Comparison of ENCODE assay signal across 8 mouse cellular contexts in the genomic region with DNA sequence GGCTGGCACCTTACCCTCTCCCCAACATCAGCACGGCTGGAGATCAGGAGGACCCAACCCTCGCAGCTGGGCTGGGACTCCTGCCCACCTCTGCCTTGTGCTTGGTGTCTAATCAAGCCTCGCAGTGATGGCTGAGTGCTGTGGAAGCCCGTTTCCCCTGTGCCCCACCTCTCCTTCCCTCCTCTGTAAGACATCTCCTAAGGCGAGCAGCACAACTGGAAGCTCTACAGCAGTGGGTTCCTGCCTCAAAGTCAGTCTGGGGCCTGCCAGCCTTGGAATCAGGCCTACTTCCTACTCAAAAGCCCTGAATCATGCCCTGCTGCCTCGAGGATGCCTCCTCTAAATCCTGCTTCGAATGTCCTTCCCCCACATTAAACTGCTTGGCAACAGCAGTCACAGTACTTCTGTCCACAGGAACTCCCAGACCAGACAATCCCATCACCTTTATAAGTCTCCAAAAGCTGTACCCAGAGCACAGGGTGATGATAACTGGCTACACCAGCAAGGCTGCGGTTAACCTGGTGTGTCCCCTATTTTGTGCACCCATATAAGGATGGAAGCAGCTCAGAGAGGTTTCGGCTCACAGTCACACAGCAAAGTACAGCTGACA. TPM values are rescaled to one million over a fixed set of nuclear protein-coding genes. Genes with fewer than 3 reads are reported as not detected.
DNase-seq lines count a peak whose midpoint lies in the region; ATAC-seq lines count a peak whose summit lies in the region.

No protein-coding gene starts in this region.

- H3K27me3 ChIP-seq in hindbrain, embryonic 12.5 days, result peaks cover 3% of the 10 kb centered on the region; the same call in 1 of the 2 replicates
- H3K27me3 ChIP-seq in hindbrain, embryonic 16.5 days (replicated peaks; ENCODE audit: control insufficient read depth, insufficient read depth, low read length), result no peaks in the 10 kb centered on the region
- no peaks in the 10 kb centered on the region for H3K27me3 ChIP-seq in hindbrain, embryonic 15.5 days
- no peaks in the 10 kb centered on the region for H3K27me3 ChIP-seq in midbrain, embryonic 16.5 days (ENCODE audit: control insufficient read depth, insufficient read depth, low read depth, low read length)

- no peaks in the 10 kb centered on the region for H3K36me3 ChIP-seq in hindbrain, embryonic 12.5 days
- H3K36me3 ChIP-seq in hindbrain, embryonic 16.5 days (ENCODE audit: control insufficient read depth, insufficient read depth, low read length), result no peaks in the 10 kb centered on the region
- no peaks in the 10 kb centered on the region for H3K36me3 ChIP-seq in hindbrain, embryonic 15.5 days
- no peaks in the 10 kb centered on the region for H3K36me3 ChIP-seq in midbrain, embryonic 16.5 days (ENCODE audit: control insufficient read depth, insufficient read depth, low read length)

- no peaks in the 10 kb centered on the region for H3K9me3 ChIP-seq in hindbrain, embryonic 12.5 days (replicated peaks)
- H3K9me3 ChIP-seq in hindbrain, embryonic 16.5 days (ENCODE audit: control insufficient read depth, low read length), result no peaks in the 10 kb centered on the region
- no peaks in the 10 kb centered on the region for H3K9me3 ChIP-seq in hindbrain, embryonic 15.5 days
- H3K9me3 ChIP-seq in midbrain, embryonic 16.5 days (replicated peaks; ENCODE audit: control insufficient read depth, low read length, poor library complexity, severe bottlenecking), result no peaks in the 10 kb centered on the region

- peak overlapping the region; percentile 91 for H3K4me2 ChIP-seq in hindbrain, embryonic 12.5 days (replicated peaks)
- H3K4me2 ChIP-seq in hindbrain, embryonic 16.5 days (ENCODE audit: low read length), result no peak overlapping the region
- H3K4me2 ChIP-seq in hindbrain, embryonic 15.5 days, result peak overlapping the region; percentile 81
- peak overlapping the region; percentile 91 for H3K4me2 ChIP-seq in midbrain, embryonic 16.5 days (ENCODE audit: low read length)

- intact Hi-C loops in left cerebral cortex, postnatal 25 days (cut with DNase I), result no loop called here

- no peak for ATAC-seq in hindbrain, embryonic 12.5 days (ENCODE audit: low FRiP score)
- no peak for ATAC-seq in hindbrain, embryonic 16.5 days
- ATAC-seq in hindbrain, embryonic 15.5 days (ENCODE audit: low FRiP score, low read depth), result no peak
- no peak for ATAC-seq in midbrain, embryonic 16.5 days

- WGBS in hindbrain, embryonic 12.5 days, result 87% methylated on average over 9 of the region's 9 CpGs
- 85% methylated on average over 9 of the region's 9 CpGs for WGBS in hindbrain, embryonic 16.5 days
- WGBS in hindbrain, embryonic 15.5 days, result 85% methylated on average over 9 of the region's 9 CpGs
- WGBS in midbrain, embryonic 16.5 days, result 84% methylated on average over 9 of the region's 9 CpGs

- no peak overlapping the region for H3K27ac ChIP-seq in hindbrain, embryonic 12.5 days
- no peak overlapping the region for H3K27ac ChIP-seq in hindbrain, embryonic 16.5 days (ENCODE audit: low read depth, low read length)
- H3K27ac ChIP-seq in hindbrain, embryonic 15.5 days (replicated peaks), result no peak overlapping the region
- H3K27ac ChIP-seq in midbrain, embryonic 16.5 days (ENCODE audit: low read length), result no peak overlapping the region

- H3K4me3 ChIP-seq in hindbrain, embryonic 12.5 days, result 0 out of 2 replicates have a peak overlapping the region, but pooled peaks have one; percentile 75
- no peak overlapping the region for H3K4me3 ChIP-seq in hindbrain, embryonic 16.5 days (ENCODE audit: low read length)
- H3K4me3 ChIP-seq in hindbrain, embryonic 15.5 days, result peak overlapping the region; percentile 63; the same call in 1 of the 2 replicates
- H3K4me3 ChIP-seq in midbrain, embryonic 16.5 days (ENCODE audit: low read depth, low read length), result peak overlapping the region; percentile 81

- peaks cover 8% of the 10 kb centered on the region for H3K4me1 ChIP-seq in hindbrain, embryonic 12.5 days
- H3K4me1 ChIP-seq in hindbrain, embryonic 16.5 days (ENCODE audit: control insufficient read depth, insufficient read depth, low read depth, low read length), result peaks cover 9% of the 10 kb centered on the region
- H3K4me1 ChIP-seq in hindbrain, embryonic 15.5 days (replicated peaks), result peaks cover 24% of the 10 kb centered on the region
- peaks cover 16% of the 10 kb centered on the region for H3K4me1 ChIP-seq in midbrain, embryonic 16.5 days (ENCODE audit: control insufficient read depth, insufficient read depth, low read length)

- DNase-seq in NIH3T3 (ENCODE audit: low read depth), result peak; percentile 47
- no peak for DNase-seq in embryo, embryonic 10 days (ENCODE audit: low spot score)
- DNase-seq in left cerebral cortex, postnatal 25 days (ENCODE audit: low spot score in 2 of 2), result no peak
- DNase-seq in thymus, postnatal 14 days, result no peak

- H3K9ac ChIP-seq in hindbrain, embryonic 12.5 days, result peak overlapping the region; percentile 87; the same call in 1 of the 2 replicates
- no peak overlapping the region for H3K9ac ChIP-seq in hindbrain, embryonic 16.5 days (ENCODE audit: low read depth, low read length)
- H3K9ac ChIP-seq in hindbrain, embryonic 15.5 days, result no peak overlapping the region
- H3K9ac ChIP-seq in midbrain, embryonic 16.5 days (ENCODE audit: low read depth, low read length), result no peak overlapping the region

RNA-seq across cellular contexts. Expression of a gene that starts 1.2 kb away (rescaled TPM):
- polyA plus RNA-seq in hindbrain, embryonic 12.5 days (2016; fragmentation: Nextera tagmentation; extraction: Ambion mirVana), result 18.7 and 18.9 TPM in 2 replicates
- 22.6 and 25.5 TPM in 2 replicates for polyA plus RNA-seq in hindbrain, embryonic 16.5 days (2015; fragmentation: Nextera tagmentation; extraction: Ambion mirVana)
- 25.8 and 26.5 TPM in 2 replicates for polyA plus RNA-seq in hindbrain, embryonic 15.5 days (2015; fragmentation: Nextera tagmentation; extraction: Ambion mirVana)
- 24.5 and 28.8 TPM in 2 replicates for polyA plus RNA-seq in midbrain, embryonic 16.5 days (2015; fragmentation: Nextera tagmentation; extraction: Ambion mirVana)
- total RNA-seq in left cerebral cortex, postnatal 25 days (2021), result 1 to 10 TPM; 7.0 to 7.3 TPM

RNA-seq across cellular contexts. Expression of a gene that starts 1.2 kb away (rescaled TPM):
- polyA plus RNA-seq in hindbrain, embryonic 12.5 days (2016; fragmentation: Nextera tagmentation; extraction: Ambion mirVana), result 3.2 and 4.2 TPM in 2 replicates
- polyA plus RNA-seq in hindbrain, embryonic 16.5 days (2015; fragmentation: Nextera tagmentation; extraction: Ambion mirVana), result 3.5 and 4.3 TPM in 2 replicates
- polyA plus RNA-seq in hindbrain, embryonic 15.5 days (2015; fragmentation: Nextera tagmentation; extraction: Ambion mirVana), result 5.1 and 5.5 TPM in 2 replicates
- polyA plus RNA-seq in midbrain, embryonic 16.5 days (2015; fragmentation: Nextera tagmentation; extraction: Ambion mirVana), result 6.4 and 6.6 TPM in 2 replicates
- 1 to 10 TPM; 1.1 to 1.6 TPM for total RNA-seq in left cerebral cortex, postnatal 25 days (2021)

RNA-seq across cellular contexts. Expression of a gene that starts 3.9 kb away (rescaled TPM):
- polyA plus RNA-seq in hindbrain, embryonic 12.5 days (2016; fragmentation: Nextera tagmentation; extraction: Ambion mirVana), result 4.4 and 5.8 TPM in 2 replicates
- polyA plus RNA-seq in hindbrain, embryonic 16.5 days (2015; fragmentation: Nextera tagmentation; extraction: Ambion mirVana), result 4.9 and 6.6 TPM in 2 replicates
- 5.9 and 6.4 TPM in 2 replicates for polyA plus RNA-seq in hindbrain, embryonic 15.5 days (2015; fragmentation: Nextera tagmentation; extraction: Ambion mirVana)
- 8.1 and 9.2 TPM in 2 replicates for polyA plus RNA-seq in midbrain, embryonic 16.5 days (2015; fragmentation: Nextera tagmentation; extraction: Ambion mirVana)
- 1 to 10 TPM; 4.4 to 5.1 TPM for total RNA-seq in left cerebral cortex, postnatal 25 days (2021)

RNA-seq across cellular contexts. Expression of a gene that starts 6.7 kb away (rescaled TPM):
- 0.35 and 0.47 TPM in 2 replicates for polyA plus RNA-seq in hindbrain, embryonic 12.5 days (2016; fragmentation: Nextera tagmentation; extraction: Ambion mirVana)
- polyA plus RNA-seq in hindbrain, embryonic 16.5 days (2015; fragmentation: Nextera tagmentation; extraction: Ambion mirVana), result 0.67 and 0.89 TPM in 2 replicates
- 0.31 and 0.40 TPM in 2 replicates for polyA plus RNA-seq in hindbrain, embryonic 15.5 days (2015; fragmentation: Nextera tagmentation; extraction: Ambion mirVana)
- polyA plus RNA-seq in midbrain, embryonic 16.5 days (2015; fragmentation: Nextera tagmentation; extraction: Ambion mirVana), result not detected in 2 replicates
- not detected for total RNA-seq in left cerebral cortex, postnatal 25 days (2021)

RNA-seq across cellular contexts. Expression of a gene that starts 12.9 kb away (rescaled TPM):
- polyA plus RNA-seq in hindbrain, embryonic 12.5 days (2016; fragmentation: Nextera tagmentation; extraction: Ambion mirVana), result 2.4 and 2.6 TPM in 2 replicates
- 2.9 and 3.1 TPM in 2 replicates for polyA plus RNA-seq in hindbrain, embryonic 16.5 days (2015; fragmentation: Nextera tagmentation; extraction: Ambion mirVana)
- polyA plus RNA-seq in hindbrain, embryonic 15.5 days (2015; fragmentation: Nextera tagmentation; extraction: Ambion mirVana), result 2.5 and 3.0 TPM in 2 replicates
- 1.0 and 1.8 TPM in 2 replicates for polyA plus RNA-seq in midbrain, embryonic 16.5 days (2015; fragmentation: Nextera tagmentation; extraction: Ambion mirVana)
- total RNA-seq in left cerebral cortex, postnatal 25 days (2021), result 1 to 10 TPM; 3.2 to 3.4 TPM
